Mouse (Mus musculus) intestine, embryonic 16.5 days (tissue): ENCODE measurements around the gene Gmfg. TPM values are rescaled to one million over a fixed set of nuclear protein-coding genes. Genes with fewer than 3 reads are reported as not detected.
A peak's percentile ranks its signal among the peaks of the same experiment; 100 is the strongest.

ENCODE experiments used
- ATAC-seq: fragments of 200-750 bp; cut with Nextera tagmentation; 2 replicates; pipeline ENCODE4 v1.8.0; 2017; ENCODE audit warnings: moderate TSS enrichment, moderate library complexity
- H3K27ac ChIP-seq: fragments of 300-500 bp; sonication (generic); 2 replicates; pipeline ENCODE4 v1.5.1; 2014; ENCODE audit warnings: mild to moderate bottlenecking, low read length
- H3K27me3 ChIP-seq: fragments of 300-500 bp; sonication (generic); replicated peaks from 2 replicates; pipeline ENCODE4 v1.6.1; 2014; ENCODE audit warnings: low read length, control low read depth, mixed read lengths; ENCODE audit not compliant: control insufficient read depth, insufficient read depth
- H3K36me3 ChIP-seq: fragments of 300-500 bp; sonication (generic); 2 replicates; pipeline ENCODE4 v1.6.1; 2014; ENCODE audit warnings: low read length, control low read depth; ENCODE audit not compliant: control insufficient read depth, insufficient read depth
- H3K4me1 ChIP-seq: fragments of 300-500 bp; sonication (generic); 2 replicates; pipeline ENCODE4 v1.6.1; 2014; ENCODE audit warnings: low read length, control low read depth, mixed read lengths; ENCODE audit not compliant: control insufficient read depth, insufficient read depth
- H3K4me2 ChIP-seq: fragments of 300-500 bp; sonication (generic); 2 replicates; pipeline ENCODE4 v1.6.1; 2014; ENCODE audit warnings: low read depth, low read length, control low read depth
- H3K4me3 ChIP-seq: fragments of 300-500 bp; sonication (generic); 2 replicates; pipeline ENCODE4 v1.5.1; 2014; ENCODE audit warnings: mild to moderate bottlenecking, low read length
- H3K9ac ChIP-seq: fragments of 300-500 bp; sonication (generic); 2 replicates; pipeline ENCODE4 v1.6.1; 2014; ENCODE audit warnings: low read depth, low read length
- H3K9me3 ChIP-seq: fragments of 300-500 bp; sonication (generic); 2 replicates; pipeline ENCODE4 v1.6.1; 2016; ENCODE audit warnings: low read length, control low read depth; ENCODE audit not compliant: control insufficient read depth
- WGBS: fragments of 180-500 bp; shearing (Covaris S2); extraction: QIAGEN DNeasy Blood & Tissue Kit; methylation state at CpG from one replicate; pipeline ENCODE4 v1.1.7; 2014; 5-methylcytosine and 5-hydroxymethylcytosine counted together
- polyA plus RNA-seq: library from polyadenylated mRNA; unstranded; fragments of >200 nt; fragmentation: Nextera tagmentation; extraction: Ambion mirVana; gene quantifications from 2 replicates; pipeline ENCODE4 v1.2.1, GENCODE M21; 2015

The Gmfg gene
- polyA plus RNA-seq, 1 experiment from 2014 or later: 17.8 TPM

DNA sequence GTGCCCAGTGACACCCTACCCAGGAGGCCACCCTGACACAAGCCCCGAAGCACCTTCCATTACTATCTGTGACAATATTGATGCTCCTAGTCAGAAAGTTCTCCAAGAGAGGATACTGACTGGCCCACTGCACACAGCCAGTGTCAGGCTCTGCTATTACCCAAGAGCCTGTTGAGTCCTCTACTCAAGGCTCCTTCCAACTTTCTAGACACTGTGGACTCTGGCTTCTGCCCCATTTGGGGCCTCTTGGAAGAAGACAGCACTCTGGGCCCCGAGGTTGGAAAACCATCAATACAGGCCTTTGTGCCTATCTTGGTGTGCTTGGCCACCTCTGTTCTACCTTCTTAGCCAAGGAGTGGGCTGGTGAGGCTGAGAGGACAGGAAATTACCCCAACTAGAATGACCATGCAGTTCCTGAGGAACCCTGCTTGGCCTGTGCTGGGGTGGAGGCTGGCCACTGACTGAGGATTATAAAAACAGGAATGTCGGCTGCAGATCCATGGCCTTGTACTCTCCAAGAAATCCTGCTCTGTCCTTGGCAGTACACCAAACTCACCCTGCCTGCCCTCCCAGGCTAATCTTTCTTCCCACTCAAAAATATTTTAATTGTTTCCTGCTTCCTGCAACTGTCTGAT, 26.3 kb upstream of the Gmfg start:
- ATAC-seq: peak; percentile 81
- Histone ChIP-seq H3K4me2 (no peak overlapping the region), H3K27ac (peak overlapping the region; percentile 42), H3K9ac (no peak overlapping the region), H3K9me3 (no peaks in the 10 kb centered on the region), H3K36me3 (peaks cover 19% of the 10 kb centered on the region), H3K4me3 (no peak overlapping the region), H3K4me1 (peaks cover 3% of the 10 kb centered on the region; the same call in 1 of the 2 replicates), H3K27me3 (no peaks in the 10 kb centered on the region)
- 62% methylated on average over 3 of the region's 3 CpGs for WGBS

DNA sequence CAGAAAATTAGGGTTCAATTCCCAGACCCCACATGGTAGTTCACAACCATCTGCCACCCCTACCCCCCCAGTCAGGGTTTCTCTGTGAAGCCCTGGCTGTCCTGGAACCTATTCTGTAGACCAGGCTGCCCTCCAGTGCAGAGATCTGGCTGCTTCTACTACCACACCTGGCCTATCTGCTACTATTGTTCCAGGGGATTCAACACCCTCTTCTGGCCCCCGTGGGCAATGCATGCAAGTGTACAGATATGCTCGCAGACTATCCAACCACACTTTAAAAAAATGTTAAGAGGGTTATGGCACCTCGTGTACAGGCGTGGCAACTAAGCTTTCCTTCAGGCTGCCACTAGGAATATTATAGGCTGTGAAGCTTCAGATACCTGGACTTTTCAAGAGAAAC, 24.4 kb upstream of the Gmfg start:
- Histone ChIP-seq H3K36me3 (peaks cover 13% of the 10 kb centered on the region), H3K4me3 (no peak overlapping the region), H3K27ac (no peak overlapping the region), H3K27me3 (no peaks in the 10 kb centered on the region), H3K9ac (no peak overlapping the region), H3K9me3 (no peaks in the 10 kb centered on the region), H3K4me1 (peaks cover 3% of the 10 kb centered on the region; the same call in 1 of the 2 replicates), H3K4me2 (no peak overlapping the region)
- ATAC-seq: no peak
- 75% methylated on average over 4 of the region's 4 CpGs for WGBS

DNA sequence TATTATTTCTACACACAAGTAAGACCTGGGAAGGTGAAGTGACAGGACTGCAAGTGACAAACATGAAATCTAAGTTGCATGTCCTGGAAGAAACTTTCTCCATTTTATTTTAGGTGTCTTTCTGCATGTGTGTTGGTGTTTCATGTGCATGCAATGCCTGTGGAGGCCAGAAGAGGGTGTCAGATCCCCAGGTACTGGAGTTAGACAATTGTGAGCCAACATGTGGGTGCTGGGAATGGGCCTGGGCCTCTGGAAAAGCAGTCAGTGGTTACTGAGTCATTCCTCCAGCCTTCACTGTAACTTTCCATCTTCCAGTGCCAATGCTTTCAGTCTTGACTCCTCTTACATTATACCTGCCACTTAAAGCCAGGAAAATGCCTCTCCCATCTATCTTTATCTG, 19.9 kb upstream of the Gmfg start:
- H3K4me2 ChIP-seq: no peak overlapping the region

DNA sequence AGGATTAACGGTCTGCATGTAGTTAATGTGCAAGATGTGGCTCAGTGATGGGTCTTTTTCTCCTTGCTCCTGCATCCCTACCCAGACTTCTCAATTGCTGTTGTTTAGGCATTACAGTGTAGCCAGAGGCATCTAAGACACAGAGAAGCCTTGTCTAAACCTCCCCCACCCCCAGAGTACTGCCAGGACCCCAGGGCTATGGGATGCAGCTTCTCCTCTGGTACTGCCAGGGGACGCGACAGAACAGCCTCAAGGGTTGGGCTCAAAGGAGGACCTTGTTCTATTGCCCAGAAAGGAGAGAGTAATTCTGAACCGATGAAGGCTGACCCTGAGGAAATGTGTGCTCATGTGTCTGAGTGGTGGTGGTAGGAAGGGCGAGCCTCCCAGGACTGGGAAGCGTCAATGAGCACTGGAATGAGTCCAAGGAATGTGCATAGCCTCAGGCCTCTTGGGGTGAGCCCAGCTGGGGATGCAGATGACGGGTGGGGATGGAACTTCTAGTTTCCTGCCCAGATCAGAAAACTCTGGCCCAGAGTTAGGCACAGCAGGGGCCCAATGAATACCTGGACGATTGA, 19.1 kb upstream of the Gmfg start:
- H3K9me3 ChIP-seq: no peaks in the 10 kb centered on the region
- peak overlapping the region; percentile 31; the same call in 1 of the 2 replicates for H3K27ac ChIP-seq
- peak; percentile 71 for ATAC-seq
- no peak overlapping the region for H3K4me3 ChIP-seq
- peaks cover 7% of the 10 kb centered on the region; the same call in 1 of the 2 replicates for H3K4me1 ChIP-seq
- 58% methylated on average over 8 of the region's 8 CpGs for WGBS
- peaks cover 19% of the 10 kb centered on the region for H3K36me3 ChIP-seq
- H3K27me3 ChIP-seq: no peaks in the 10 kb centered on the region
- H3K4me2 ChIP-seq: no peak overlapping the region
- no peak overlapping the region for H3K9ac ChIP-seq

More for the DNA sequence above, 19.9 kb upstream of the Gmfg start:
- no peak for ATAC-seq
- H3K36me3 ChIP-seq: peaks cover 16% of the 10 kb centered on the region
- H3K9me3 ChIP-seq: no peaks in the 10 kb centered on the region
- no peaks in the 10 kb centered on the region for H3K27me3 ChIP-seq
- no peak overlapping the region for H3K9ac ChIP-seq
- no peak overlapping the region for H3K4me3 ChIP-seq
- H3K27ac ChIP-seq: no peak overlapping the region
- H3K4me1 ChIP-seq: peaks cover 7% of the 10 kb centered on the region; the same call in 1 of the 2 replicates

DNA sequence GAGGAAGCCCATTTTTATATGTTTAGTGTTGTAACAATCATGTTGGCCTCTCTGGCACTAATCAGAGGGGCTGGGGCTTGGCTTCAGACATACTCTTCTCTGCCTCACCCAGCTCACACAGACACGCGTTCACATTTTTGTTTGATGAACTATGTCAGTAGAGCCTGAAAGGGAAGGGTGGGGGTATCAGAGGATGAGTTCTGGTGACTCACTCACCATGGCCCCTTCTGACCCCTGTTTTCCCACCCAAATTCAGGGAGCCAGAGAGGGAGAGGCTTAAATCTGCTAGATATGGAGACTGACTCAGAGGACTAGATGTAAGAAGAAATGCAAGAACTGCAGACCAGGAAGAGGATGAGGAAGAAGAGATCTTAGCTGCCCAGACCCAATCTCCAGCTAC, 17.8 kb upstream of the Gmfg start:
- H3K36me3 ChIP-seq: peaks cover 16% of the 10 kb centered on the region
- ATAC-seq: no peak
- H3K27me3 ChIP-seq: no peaks in the 10 kb centered on the region
- no peak overlapping the region for H3K27ac ChIP-seq
- H3K4me3 ChIP-seq: no peak overlapping the region
- H3K9ac ChIP-seq: no peak overlapping the region
- peaks cover 7% of the 10 kb centered on the region; the same call in 1 of the 2 replicates for H3K4me1 ChIP-seq
- WGBS: 88% methylated on average over 2 of the region's 2 CpGs
- H3K4me2 ChIP-seq: no peak overlapping the region
- no peaks in the 10 kb centered on the region for H3K9me3 ChIP-seq

DNA sequence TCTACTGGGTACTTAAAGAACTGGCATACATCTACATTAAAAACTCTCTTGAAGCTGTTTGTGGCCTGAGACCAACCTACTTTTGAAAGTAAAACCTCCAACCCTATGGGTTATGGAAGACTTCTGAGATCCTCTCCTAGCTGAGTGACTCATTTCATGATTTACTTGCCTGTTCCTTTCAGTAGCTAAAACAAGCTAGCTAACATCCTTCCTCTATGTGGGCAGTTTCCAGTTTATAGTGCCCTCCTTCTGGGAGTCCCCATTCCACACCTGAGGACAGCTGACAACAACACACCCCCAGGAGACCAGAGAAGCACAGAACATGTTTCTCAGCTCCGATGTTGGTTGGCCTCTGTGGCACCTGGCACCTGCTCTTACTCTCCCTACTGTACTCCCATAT, 14.2 kb upstream of the Gmfg start:
- peaks cover 12% of the 10 kb centered on the region for H3K36me3 ChIP-seq
- peaks cover 7% of the 10 kb centered on the region; the same call in 1 of the 2 replicates for H3K4me1 ChIP-seq
- H3K27me3 ChIP-seq: no peaks in the 10 kb centered on the region
- WGBS: 97% methylated on average over 1 of the region's 1 CpGs
- H3K9me3 ChIP-seq: no peaks in the 10 kb centered on the region
- no peak for ATAC-seq
- H3K4me2 ChIP-seq: no peak overlapping the region
- no peak overlapping the region for H3K9ac ChIP-seq
- no peak overlapping the region for H3K4me3 ChIP-seq
- no peak overlapping the region for H3K27ac ChIP-seq

DNA sequence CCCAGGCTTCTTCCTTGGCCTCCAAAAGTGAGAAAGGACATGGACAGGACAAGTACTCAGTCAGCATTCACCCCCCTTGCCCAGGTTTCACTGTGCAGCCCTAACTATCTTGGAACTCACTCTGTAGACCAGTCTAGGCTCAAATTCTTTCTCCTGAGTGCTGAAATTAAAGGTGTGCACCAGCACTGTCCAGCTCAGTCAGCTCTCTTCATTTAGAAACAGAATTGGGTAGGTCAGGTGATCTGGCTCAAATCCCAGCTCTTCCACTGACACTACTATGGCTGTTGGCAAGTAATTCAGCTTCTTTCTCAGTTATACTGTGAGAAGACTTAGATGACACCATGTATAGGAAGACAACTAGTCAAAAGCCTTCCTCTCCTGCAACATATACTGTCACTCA, 9.5 kb upstream of the Gmfg start:
- Histone ChIP-seq H3K36me3 (peaks cover 13% of the 10 kb centered on the region), H3K27ac (no peak overlapping the region), H3K4me3 (no peak overlapping the region), H3K4me2 (no peak overlapping the region), H3K4me1 (no peaks in the 10 kb centered on the region), H3K27me3 (no peaks in the 10 kb centered on the region), H3K9me3 (no peaks in the 10 kb centered on the region), H3K9ac (no peak overlapping the region)
- no peak for ATAC-seq

DNA sequence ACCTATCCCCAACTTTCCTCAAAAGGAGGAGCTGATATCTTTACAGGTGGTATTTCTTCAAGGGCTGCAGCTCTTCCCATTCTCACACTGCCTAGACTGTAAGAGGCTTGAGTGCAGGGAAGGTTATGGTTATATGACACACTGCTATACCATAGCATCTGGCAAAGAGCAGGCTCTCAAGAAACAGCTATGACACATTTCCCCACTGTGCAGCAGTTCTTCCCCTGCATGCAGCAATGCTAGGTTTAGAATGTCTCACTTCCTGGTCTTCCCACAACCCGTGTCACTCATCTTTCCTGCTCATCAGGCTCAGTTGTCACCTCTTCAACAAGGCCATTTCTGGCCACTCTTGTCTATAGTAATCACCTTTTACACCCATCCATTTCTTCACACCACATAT, 6.7 kb upstream of the Gmfg start:
- Histone ChIP-seq H3K4me1 (peaks cover 17% of the 10 kb centered on the region), H3K27ac (no peak overlapping the region), H3K27me3 (no peaks in the 10 kb centered on the region), H3K4me2 (no peak overlapping the region), H3K9ac (no peak overlapping the region), H3K9me3 (no peaks in the 10 kb centered on the region), H3K4me3 (no peak overlapping the region), H3K36me3 (peaks cover 4% of the 10 kb centered on the region; the same call in 1 of the 2 replicates)
- no peak for ATAC-seq
- 69% methylated on average over 1 of the region's 1 CpGs for WGBS

DNA sequence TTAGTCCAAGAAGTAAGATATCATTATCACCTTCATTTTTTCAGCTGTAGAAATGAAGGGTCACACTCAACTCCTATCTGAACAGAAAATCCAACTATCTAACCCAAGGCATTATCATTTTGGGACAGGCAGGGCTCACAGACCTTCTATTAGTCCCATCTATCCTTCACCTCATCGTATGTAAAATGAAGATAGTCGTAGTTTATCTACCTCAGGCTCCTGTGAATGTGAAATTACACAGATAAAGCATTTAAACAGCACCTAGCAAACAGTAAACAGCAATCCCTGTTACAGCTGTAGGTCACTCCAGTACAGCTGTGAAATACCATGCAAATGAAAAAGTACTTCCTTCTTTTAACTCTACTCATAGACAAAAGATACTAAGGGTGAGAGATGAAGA, 5.0 kb upstream of the Gmfg start:
- Histone ChIP-seq H3K4me2 (no peak overlapping the region), H3K9ac (no peak overlapping the region), H3K27ac (no peak overlapping the region), H3K36me3 (peaks cover 4% of the 10 kb centered on the region; the same call in 1 of the 2 replicates), H3K4me1 (peaks cover 17% of the 10 kb centered on the region), H3K9me3 (no peaks in the 10 kb centered on the region), H3K27me3 (no peaks in the 10 kb centered on the region), H3K4me3 (no peak overlapping the region)
- 87% methylated on average over 2 of the region's 2 CpGs for WGBS
- ATAC-seq: no peak
